In genomic region chr17:31546444-31547196, GRCm38 (mm10) we compare ENCODE assay signal across 25 mouse cellular contexts. TPM values are rescaled to one million over a fixed set of nuclear protein-coding genes. Genes with fewer than 3 reads are reported as not detected.
DNase-seq lines count a peak whose midpoint lies in the region; ATAC-seq and TF ChIP-seq lines count a peak whose summit lies in the region.
"Had no signal": no experiment of that assay in that cellular context is flagged by ENCODE, and none has a peak within 500 bp of the region (broad histone marks: within the 10 kb centered on the region; RNA-seq: fewer than 3 reads in every experiment).

No protein-coding gene starts in this region.

- peak; percentile 59 for DNase-seq in embryonic facial prominence, embryonic 14.5 days (ENCODE audit: low spot score)
- DNase-seq in embryonic facial prominence, embryonic 10.5 days (ENCODE audit: low spot score), result no peak
- peak; percentile 61 for DNase-seq in gastrocnemius, adult 2 months
- DNase-seq in gastrocnemius, postnatal 4 days (ENCODE audit: low spot score in 2 of 2), result no peak
- DNase-seq in heart, adult 11 months, result peak; percentile 94
- peak; percentile 35 to 65 for DNase-seq in heart, adult 9 months (ENCODE audit: low spot score in 2 of 2)
- no peak for DNase-seq in heart, postnatal 10 days
- DNase-seq: adrenal gland, adult 8-10 months; adrenal gland, postnatal 14 days; adrenal gland, postnatal 36 days; B cell, adult 2 months; cerebellum, adult 11-12 months; cerebellum, adult 2 months; cerebellum, adult 9-10 months; cerebellum, postnatal 10 days; cerebellum, postnatal 25 days had no signal

- intact Hi-C loops in gastrocnemius, adult 2 months (cut with DNase I), result no loop called here
- intact Hi-C loops in heart, postnatal 10 days (cut with DNase I), result no loop called here

- H3K27me3 ChIP-seq in embryonic facial prominence, embryonic 14.5 days (replicated peaks; ENCODE audit: control insufficient read depth, insufficient read depth, low read length), result no peaks in the 10 kb centered on the region
- no peaks in the 10 kb centered on the region for H3K27me3 ChIP-seq in embryonic facial prominence, embryonic 10.5 days (replicated peaks; ENCODE audit: low read depth, poor library complexity, severe bottlenecking)
- no peaks in the 10 kb centered on the region for H3K27me3 ChIP-seq in heart, embryonic 11.5 days (ENCODE audit: control insufficient read depth, insufficient read depth, low read length)
- H3K27me3 ChIP-seq: CH12.LX; embryonic facial prominence, embryonic 13.5 days; forebrain, embryonic 13.5 days; forebrain, embryonic 15.5 days; Patski had no signal

- ATAC-seq in embryonic facial prominence, embryonic 14.5 days (ENCODE audit: low read depth), result no peak
- ATAC-seq in heart, embryonic 11.5 days (replicated peaks; ENCODE audit: insufficient number of reproducible peaks, low FRiP score, low TSS enrichment), result no peak
- ATAC-seq: activated CD4-positive, CD25-positive, alpha-beta regulatory T cell, adult 4 months; CD4-positive, CD25-positive, alpha-beta regulatory T cell, adult 4 months; forebrain, embryonic 13.5 days; forebrain, embryonic 15.5 days; Patski had no signal

- H3K36me3 ChIP-seq in embryonic facial prominence, embryonic 14.5 days (ENCODE audit: control insufficient read depth, insufficient read depth, low read length), result no peaks in the 10 kb centered on the region
- no peaks in the 10 kb centered on the region for H3K36me3 ChIP-seq in embryonic facial prominence, embryonic 10.5 days (replicated peaks)
- H3K36me3 ChIP-seq in heart, embryonic 11.5 days (ENCODE audit: control insufficient read depth, insufficient read depth, low read length), result no peaks in the 10 kb centered on the region
- H3K36me3 ChIP-seq: embryonic facial prominence, embryonic 13.5 days; forebrain, embryonic 15.5 days; G1E had no signal

- no peak overlapping the region for H3K4me2 ChIP-seq in embryonic facial prominence, embryonic 14.5 days (ENCODE audit: low read depth, low read length)
- H3K4me2 ChIP-seq in heart, embryonic 11.5 days, result no peak overlapping the region
- H3K4me2 ChIP-seq: embryonic facial prominence, embryonic 13.5 days; forebrain, embryonic 13.5 days; forebrain, embryonic 15.5 days had no signal

- H3K4me3 ChIP-seq in embryonic facial prominence, embryonic 14.5 days (ENCODE audit: low read depth, low read length), result no peak overlapping the region
- H3K4me3 ChIP-seq in embryonic facial prominence, embryonic 10.5 days, result no peak overlapping the region
- H3K4me3 ChIP-seq in gastrocnemius, adult 2 months, result no peak overlapping the region
- no peak overlapping the region for H3K4me3 ChIP-seq in heart, embryonic 11.5 days (ENCODE audit: low read depth, low read length)
- H3K4me3 ChIP-seq: embryonic facial prominence, embryonic 13.5 days; forebrain, embryonic 13.5 days; forebrain, embryonic 15.5 days had no signal

- H3K4me1 ChIP-seq in embryonic facial prominence, embryonic 14.5 days (ENCODE audit: control insufficient read depth, insufficient read depth, low read length), result peaks cover 15% of the 10 kb centered on the region
- peaks cover 17% of the 10 kb centered on the region for H3K4me1 ChIP-seq in embryonic facial prominence, embryonic 10.5 days
- peaks cover 6% of the 10 kb centered on the region; the same call in 1 of the 2 replicates for H3K4me1 ChIP-seq in heart, embryonic 11.5 days (ENCODE audit: control insufficient read depth, insufficient read depth, low read length)

- TF ChIP-seq CTCF in gastrocnemius, adult 2 months (IDR thresholded peaks at IDR 0.05), result no peak

- H3K9ac ChIP-seq in embryonic facial prominence, embryonic 14.5 days (ENCODE audit: low read depth, low read length), result no peak overlapping the region
- H3K9ac ChIP-seq in heart, embryonic 11.5 days (ENCODE audit: low read depth, low read length), result no peak overlapping the region
- H3K9ac ChIP-seq: embryonic facial prominence, embryonic 13.5 days; forebrain, embryonic 13.5 days; forebrain, embryonic 15.5 days had no signal

- no peaks in the 10 kb centered on the region for H3K9me3 ChIP-seq in embryonic facial prominence, embryonic 14.5 days (ENCODE audit: control insufficient read depth, low read length)
- peaks cover 3% of the 10 kb centered on the region; the same call in 1 of the 2 replicates for H3K9me3 ChIP-seq in embryonic facial prominence, embryonic 10.5 days
- no peaks in the 10 kb centered on the region for H3K9me3 ChIP-seq in heart, embryonic 11.5 days (replicated peaks; ENCODE audit: control insufficient read depth, low read length)
- H3K9me3 ChIP-seq: embryonic facial prominence, embryonic 13.5 days; forebrain, embryonic 15.5 days; G1E had no signal

- no peak overlapping the region for H3K27ac ChIP-seq in embryonic facial prominence, embryonic 14.5 days (replicated peaks; ENCODE audit: low read depth, low read length)
- no peak overlapping the region for H3K27ac ChIP-seq in embryonic facial prominence, embryonic 10.5 days (replicated peaks)
- peak overlapping the region; percentile 44 for H3K27ac ChIP-seq in gastrocnemius, adult 2 months
- no peak overlapping the region for H3K27ac ChIP-seq in heart, embryonic 11.5 days (ENCODE audit: low read depth, low read length)
- H3K27ac ChIP-seq: embryonic facial prominence, embryonic 13.5 days; forebrain, embryonic 13.5 days; forebrain, embryonic 15.5 days had no signal

- 76% methylated on average over 9 of the region's 9 CpGs for WGBS in embryonic facial prominence, embryonic 14.5 days
- 88% methylated on average over 9 of the region's 9 CpGs for WGBS in embryonic facial prominence, embryonic 10.5 days
- WGBS in heart, embryonic 11.5 days (ENCODE audit: insufficient replicate concordance), result 85% methylated on average over 9 of the region's 9 CpGs

RNA-seq across cellular contexts. Expression of gene Pknox1, which starts 17.9 kb away (rescaled TPM):
- polyA plus RNA-seq in embryonic facial prominence, embryonic 14.5 days (2014; fragmentation: Nextera tagmentation; extraction: Ambion mirVana), result 31.1 and 31.3 TPM in 2 replicates
- 22.9 and 25.1 TPM in 2 replicates for polyA plus RNA-seq in embryonic facial prominence, embryonic 10.5 days (2016; fragmentation: Nextera tagmentation; extraction: Ambion mirVana)
- total RNA-seq in gastrocnemius, adult 2 months (2021), result 1 to 10 TPM; 7.0 to 7.1 TPM
- 10 to 100 TPM; 22.5 to 28.9 TPM for total RNA-seq in gastrocnemius, postnatal 4 days (2021)
- polyA plus RNA-seq in heart, embryonic 11.5 days (2014; fragmentation: Nextera tagmentation; extraction: Ambion mirVana), result 19.8 and 20.4 TPM in 2 replicates
- total RNA-seq in heart, postnatal 10 days (2021), result 10 to 100 TPM; 13.5 to 16.2 TPM

RNA-seq across cellular contexts. Expression of gene Ndufv3, which starts 26.7 kb away (rescaled TPM):
- polyA plus RNA-seq in embryonic facial prominence, embryonic 14.5 days (2014; fragmentation: Nextera tagmentation; extraction: Ambion mirVana), result 283 and 316 TPM in 2 replicates
- 242 and 244 TPM in 2 replicates for polyA plus RNA-seq in embryonic facial prominence, embryonic 10.5 days (2016; fragmentation: Nextera tagmentation; extraction: Ambion mirVana)
- total RNA-seq in gastrocnemius, adult 2 months (2021), result 100 to 1,000 TPM; 451 to 524 TPM
- total RNA-seq in gastrocnemius, postnatal 4 days (2021), result 100 to 1,000 TPM; 385 to 388 TPM
- 528 and 531 TPM in 2 replicates for polyA plus RNA-seq in heart, embryonic 11.5 days (2014; fragmentation: Nextera tagmentation; extraction: Ambion mirVana)
- 1,000 to 10,000 TPM; 1,163 to 1,168 TPM for total RNA-seq in heart, postnatal 10 days (2021)

RNA-seq across cellular contexts. Expression of gene Wdr4, which starts 26.8 kb away (rescaled TPM):
- 29.3 and 31.7 TPM in 2 replicates for polyA plus RNA-seq in embryonic facial prominence, embryonic 14.5 days (2014; fragmentation: Nextera tagmentation; extraction: Ambion mirVana)
- 67.7 and 73.5 TPM in 2 replicates for polyA plus RNA-seq in embryonic facial prominence, embryonic 10.5 days (2016; fragmentation: Nextera tagmentation; extraction: Ambion mirVana)
- 1 to 10 TPM; 4.3 to 7.7 TPM for total RNA-seq in gastrocnemius, adult 2 months (2021)
- total RNA-seq in gastrocnemius, postnatal 4 days (2021), result 10 to 100 TPM; 14.2 TPM
- polyA plus RNA-seq in heart, embryonic 11.5 days (2014; fragmentation: Nextera tagmentation; extraction: Ambion mirVana), result 20.5 and 22.2 TPM in 2 replicates
- 10 to 100 TPM; 11.8 to 11.9 TPM for total RNA-seq in heart, postnatal 10 days (2021)

Comparison
In these comparisons a context has a peak if more than half of its experiments do, and no peak if none do; other contexts are left out.
1. DNase-seq: peak in embryonic facial prominence, embryonic 14.5 days (single experiment), gastrocnemius, adult 2 months (single experiment), heart, adult 11 months (single experiment) and heart, adult 9 months (2 of 2); none in embryonic facial prominence, embryonic 10.5 days (single experiment), gastrocnemius, postnatal 4 days (0 of 2) and heart, postnatal 10 days (0 of 2).